Mouse (Mus musculus) kidney, postnatal 36 days (tissue): ENCODE results near the gene Fchsd2.

Experiments
- DNase-seq, 2 experiments: peaks; one replicate each; pipeline ENCODE4 v3.0.0; 2021 to 2022; ENCODE audit warnings: mixed read lengths in 2 of 2

The Fchsd2 gene

GRCm38 (mm10) chr7:101290401-101290800 is 197.7 kb downstream of the Fchsd2 start:
- DNase-seq: no peak

GRCm38 (mm10) chr7:101291211-101291610 is 198.5 kb downstream of the Fchsd2 start:
- no peak for DNase-seq

DNA sequence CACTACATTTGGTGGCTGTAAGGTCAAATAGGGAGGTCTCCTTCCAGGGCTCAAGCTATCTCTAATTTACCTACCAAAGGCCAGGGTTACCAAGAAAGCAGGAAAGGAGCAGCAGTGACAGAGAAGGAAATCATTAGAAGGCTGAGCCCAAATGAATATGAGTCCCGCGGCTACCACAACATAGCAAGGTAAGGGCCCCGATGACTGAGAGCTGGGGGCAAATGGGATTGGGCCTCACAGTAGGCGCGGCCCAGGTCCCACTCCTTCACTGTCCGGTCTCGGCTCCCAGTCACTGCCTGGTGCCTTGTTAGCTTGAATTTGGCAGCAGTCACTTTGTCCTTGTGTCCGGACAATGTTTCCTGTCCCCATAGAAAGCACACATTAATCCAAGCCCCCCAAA is 199.0 kb downstream of the Fchsd2 start:
- DNase-seq: no peak

DNA sequence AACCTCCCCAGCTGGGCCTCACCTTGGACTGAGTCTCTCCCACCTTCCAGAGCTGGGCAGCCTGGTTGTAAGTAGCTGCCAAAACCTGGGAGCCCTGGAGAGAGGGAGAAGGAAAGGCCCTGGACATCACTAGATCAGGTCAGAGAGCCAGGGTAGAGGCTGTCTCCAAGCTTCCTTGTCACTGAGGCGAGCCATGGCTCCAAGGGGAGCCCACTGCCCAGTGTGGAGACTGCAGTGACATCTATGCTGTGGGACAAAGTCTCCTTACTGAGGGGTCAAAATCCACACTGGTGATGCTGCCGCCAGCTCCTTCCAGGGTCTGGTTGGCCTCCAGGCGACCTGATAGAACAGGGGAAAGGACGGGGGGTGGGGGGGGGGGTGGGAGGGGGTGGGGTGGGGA is 199.4 kb downstream of the Fchsd2 start:
- no peak for DNase-seq

GRCm38 (mm10) chr7:101292696-101293095 is 200.0 kb downstream of the Fchsd2 start:
- DNase-seq: no peak

- DNase-seq: no peak
Measured at GRCm38 (mm10) chr7:101293138-101293537, 200.5 kb downstream of the Fchsd2 start.

DNA sequence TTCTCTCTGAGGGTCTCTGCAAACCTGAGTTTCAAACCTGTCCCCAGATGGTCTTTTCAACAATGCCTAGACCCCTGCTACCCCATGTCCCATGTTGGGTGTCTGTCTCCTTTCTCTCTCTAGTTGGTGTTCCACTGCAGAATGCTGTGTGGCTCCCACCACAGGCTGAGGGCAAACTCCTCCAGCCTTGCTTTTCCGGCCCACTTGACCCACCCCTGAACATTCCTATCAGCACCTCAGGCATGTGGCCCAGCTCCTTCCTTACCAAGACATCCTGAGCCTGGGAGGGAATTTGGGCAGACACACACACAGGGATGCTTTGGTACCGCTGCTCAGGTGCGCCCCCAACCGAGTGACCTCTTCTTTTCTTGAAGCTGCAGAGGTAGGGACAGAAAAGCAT is 200.9 kb downstream of the Fchsd2 start:
- no peak for DNase-seq

DNA sequence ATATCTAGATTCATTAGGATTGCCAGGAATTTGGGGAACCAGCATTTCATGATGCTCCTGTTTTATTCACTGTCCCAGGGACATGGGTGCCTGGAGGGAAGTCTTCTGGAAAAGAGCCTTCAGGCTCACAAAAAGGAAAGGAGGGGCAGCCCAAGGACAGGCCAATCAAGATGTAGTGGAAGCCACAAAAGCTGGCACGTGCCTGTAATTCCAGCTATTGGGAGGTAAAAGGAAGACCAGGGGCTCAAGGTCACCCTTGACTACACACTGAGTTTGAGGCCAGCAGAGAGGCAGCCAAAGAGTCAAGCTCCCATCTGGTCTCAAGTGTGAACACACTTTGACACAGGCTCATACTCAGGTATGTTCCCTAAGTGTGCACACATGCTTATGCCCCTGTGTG is 202.8 kb downstream of the Fchsd2 start:
- no peak for DNase-seq

GRCm38 (mm10) chr7:101296252-101297022 is 203.8 kb downstream of the Fchsd2 start:
- DNase-seq: peak; percentile 80 to 90

DNA sequence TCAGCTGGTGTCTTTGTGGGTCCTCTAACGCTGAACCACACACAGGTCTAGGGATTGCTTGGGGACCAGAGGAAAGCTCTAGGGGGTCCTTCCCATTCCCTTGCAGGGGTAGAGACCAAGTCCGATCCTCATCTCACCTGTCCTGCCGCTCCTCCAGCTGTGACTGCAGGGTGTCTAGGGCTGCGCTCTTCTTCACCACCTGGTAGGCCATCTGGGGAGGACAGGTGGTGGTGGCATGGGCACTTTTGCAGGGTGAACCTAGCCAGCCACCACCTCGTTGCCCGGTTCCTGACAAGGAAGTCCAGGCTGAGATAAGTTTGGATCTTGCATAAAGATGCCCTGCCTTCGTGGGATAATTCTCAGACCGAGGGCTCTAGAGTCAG is 204.4 kb downstream of the Fchsd2 start:
- DNase-seq: no peak

GRCm38 (mm10) chr7:101298375-101298774 is 205.7 kb downstream of the Fchsd2 start:
- DNase-seq: no peak

GRCm38 (mm10) chr7:101301361-101301880 is 208.8 kb downstream of the Fchsd2 start:
- DNase-seq: no peak

DNA sequence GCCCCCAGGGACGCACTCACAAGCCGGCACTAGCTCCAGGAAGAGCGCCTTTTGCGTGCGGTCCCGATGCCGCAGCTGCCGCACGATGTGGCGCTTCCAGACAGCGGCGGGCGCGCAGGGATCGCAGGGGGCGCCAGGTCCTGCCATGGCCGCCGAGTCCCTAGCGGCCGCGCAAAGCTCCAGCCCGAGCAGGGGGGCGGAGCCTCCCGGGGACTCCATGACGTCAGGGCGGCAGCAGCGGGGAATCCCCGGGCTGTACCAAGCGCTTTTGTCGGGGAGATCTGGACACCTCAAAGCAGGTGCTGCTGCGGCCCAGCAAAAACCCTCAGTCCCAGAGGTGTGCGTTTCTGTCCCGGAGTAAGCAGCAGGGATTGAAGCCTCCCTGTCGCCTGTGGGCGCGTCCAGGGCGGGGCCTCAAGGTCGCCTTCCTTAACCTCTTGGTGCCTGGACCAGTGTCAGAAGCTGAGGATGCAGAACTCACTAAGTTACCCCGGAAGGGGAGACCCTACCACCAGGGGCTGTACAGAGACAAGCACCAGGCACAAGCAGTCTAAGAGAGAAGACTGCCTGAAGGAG is 209.3 kb downstream of the Fchsd2 start, which contains the start of gene Atg16l2:
Gene Atg16l2 (minus strand): TSS at position 371 of the 576 bp plus-strand sequence.
- DNase-seq: peak; percentile 92 to 96

- DNase-seq: no peak
Measured at GRCm38 (mm10) chr7:101302691-101303090, 210.0 kb downstream of the Fchsd2 start.

DNA sequence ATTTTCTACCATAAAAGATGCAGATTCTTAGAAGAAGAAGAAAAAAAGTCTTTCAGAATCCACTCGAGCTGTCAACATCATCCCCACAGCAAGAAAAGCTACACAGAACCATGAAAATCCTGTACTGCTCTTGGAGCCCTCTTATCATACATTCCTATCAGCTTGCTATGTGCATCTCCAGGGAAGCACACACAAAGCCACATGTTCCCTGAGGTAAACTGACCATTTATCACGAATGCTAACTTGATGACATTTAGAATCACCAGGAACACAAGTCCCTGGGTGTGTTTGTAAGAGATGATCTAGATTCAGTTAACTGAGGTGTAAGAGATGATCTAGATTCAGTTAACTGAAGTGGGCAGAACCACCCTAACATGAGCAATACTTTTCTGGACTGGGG is 214.2 kb downstream of the Fchsd2 start:
- no peak for DNase-seq

DNA sequence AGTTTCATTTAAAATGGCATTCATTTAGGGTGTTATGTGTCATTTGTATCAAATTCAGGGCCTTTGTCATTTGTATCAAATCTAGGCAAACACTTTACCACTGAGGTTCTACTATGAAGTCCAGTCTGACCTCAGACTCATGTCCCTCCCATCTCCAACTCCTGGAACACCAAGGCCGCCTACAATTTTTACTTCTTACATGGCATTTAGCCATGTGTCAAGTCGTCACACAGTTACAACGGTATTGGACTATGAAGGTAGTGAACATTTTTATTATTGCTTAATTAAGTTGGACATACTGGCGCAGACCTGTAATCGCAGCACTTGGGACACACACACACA is 217.3 kb downstream of the Fchsd2 start:
- DNase-seq: no peak

DNA sequence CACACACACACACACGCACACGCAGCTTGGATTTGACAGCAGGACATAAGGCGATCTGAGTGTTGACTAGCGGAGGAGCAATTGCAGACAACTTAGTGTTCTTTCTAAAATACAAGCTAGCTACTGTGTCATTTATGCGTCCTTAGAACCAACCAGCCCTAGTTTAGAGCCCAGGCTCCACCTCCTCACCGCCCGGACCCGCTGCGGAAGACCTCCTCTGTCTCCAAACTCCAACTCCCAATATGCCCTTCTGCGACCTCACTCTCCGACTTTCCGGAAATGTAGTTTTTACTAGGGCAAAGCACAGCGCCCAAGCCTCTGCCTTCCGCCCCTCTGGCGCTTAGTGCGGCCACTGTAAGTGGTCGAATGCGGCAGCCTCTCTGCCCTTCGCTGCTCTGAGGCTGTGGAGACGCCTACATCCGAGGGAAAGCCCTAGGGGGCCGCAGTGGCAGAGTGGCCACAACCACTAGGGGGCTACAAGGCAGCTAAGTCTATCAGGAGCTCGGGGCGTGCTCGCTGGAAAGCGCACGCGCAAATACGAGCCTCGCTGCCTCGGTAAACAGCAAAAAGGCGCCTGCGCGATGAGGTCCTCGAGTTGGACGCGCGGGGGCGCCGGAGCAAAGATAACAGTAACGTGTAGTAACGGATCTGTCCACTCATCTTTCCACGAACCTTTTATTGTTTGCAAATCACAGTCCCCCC is 217.8 kb downstream of the Fchsd2 start:
- DNase-seq: peak; percentile 99

- no peak for DNase-seq
Measured at GRCm38 (mm10) chr7:101311061-101311460, 218.4 kb downstream of the Fchsd2 start.

GRCm38 (mm10) chr7:101313033-101313432 is 220.4 kb downstream of the Fchsd2 start:
- peak in 1 of 2 experiments; percentile 61 for DNase-seq

DNA sequence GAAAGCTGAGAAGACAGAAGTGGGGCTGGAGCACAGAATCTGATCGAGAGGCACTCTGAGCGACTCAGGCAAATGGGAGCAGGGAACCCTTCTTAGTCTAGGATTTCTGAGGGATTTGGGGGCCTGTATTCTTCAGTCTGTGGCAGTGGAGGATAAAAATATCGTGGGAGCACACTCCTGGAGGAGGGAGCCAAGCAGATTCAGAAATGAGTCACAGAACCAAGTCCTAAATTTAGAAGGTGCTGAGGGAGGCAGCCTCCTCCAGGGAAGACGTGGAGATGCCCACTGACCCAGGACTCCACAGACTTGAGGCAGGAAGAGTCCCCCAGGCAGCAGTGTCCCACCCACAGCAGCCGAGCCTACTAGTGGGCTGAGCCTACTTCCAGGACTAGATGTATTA is 221.7 kb downstream of the Fchsd2 start:
- DNase-seq: no peak

DNA sequence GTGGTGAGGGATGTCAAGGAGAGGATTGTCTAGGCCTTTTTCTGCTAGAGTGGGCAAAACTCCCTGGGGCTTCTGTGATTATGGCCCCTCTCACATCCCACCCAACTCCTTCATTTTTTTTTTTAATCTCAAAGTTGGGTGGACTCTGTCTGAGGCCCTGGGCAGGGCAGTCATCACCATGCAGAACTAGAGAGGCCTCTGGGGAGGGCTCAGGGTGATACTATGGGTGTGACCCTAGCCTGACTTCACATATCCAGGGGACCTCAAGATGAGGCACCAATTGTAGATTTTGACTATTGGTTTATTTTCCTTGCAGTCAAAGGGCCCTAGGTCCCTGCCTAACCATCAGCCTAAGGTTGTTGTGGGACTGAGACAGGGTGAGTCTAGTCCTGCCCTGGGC is 223.0 kb downstream of the Fchsd2 start:
- DNase-seq: no peak

- no peak for DNase-seq
Measured at GRCm38 (mm10) chr7:101316591-101317001, 223.9 kb downstream of the Fchsd2 start.

- DNase-seq: no peak
Measured at GRCm38 (mm10) chr7:101317014-101317413, 224.4 kb downstream of the Fchsd2 start, which contains the start of gene Stard10. TSS of gene Stard10 (plus strand) at chr7:101317086.

DNA sequence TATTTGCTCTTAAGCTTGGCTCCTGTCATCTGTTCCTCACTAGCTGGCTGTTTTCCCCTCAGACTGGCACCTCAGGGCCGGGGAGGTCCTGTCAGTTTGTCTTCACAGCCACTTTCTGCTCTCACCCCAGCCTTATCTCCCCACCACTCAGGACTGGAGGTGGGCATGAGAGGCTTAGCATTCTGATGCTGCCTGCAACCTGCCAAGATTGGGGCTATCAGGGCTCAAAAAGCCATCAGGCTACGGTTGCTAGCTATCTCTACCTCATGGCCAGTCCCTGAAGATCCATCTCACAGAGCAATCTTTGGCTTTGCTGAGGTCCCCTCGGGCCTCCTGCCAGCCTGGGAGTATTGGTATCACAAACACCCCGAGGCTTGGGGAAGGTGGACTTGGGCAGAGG is 226.2 kb downstream of the Fchsd2 start:
- no peak for DNase-seq
